Mouse (Mus musculus) liver, postnatal 0 days (tissue): ENCODE data around the gene Wdhd1.

Experiments used
- CTCF ChIP-seq: sonication (generic); IDR thresholded peaks from 2 replicates; pipeline ENCODE4 v1.5.1; 2016; ENCODE audit warnings: antibody characterized with exemption, low read depth
- EP300 ChIP-seq: IDR thresholded peaks from 2 replicates; pipeline ENCODE4 v1.6.1; 2016; ENCODE audit warnings: antibody characterized with exemption, low read depth, mild to moderate bottlenecking

DNA sequence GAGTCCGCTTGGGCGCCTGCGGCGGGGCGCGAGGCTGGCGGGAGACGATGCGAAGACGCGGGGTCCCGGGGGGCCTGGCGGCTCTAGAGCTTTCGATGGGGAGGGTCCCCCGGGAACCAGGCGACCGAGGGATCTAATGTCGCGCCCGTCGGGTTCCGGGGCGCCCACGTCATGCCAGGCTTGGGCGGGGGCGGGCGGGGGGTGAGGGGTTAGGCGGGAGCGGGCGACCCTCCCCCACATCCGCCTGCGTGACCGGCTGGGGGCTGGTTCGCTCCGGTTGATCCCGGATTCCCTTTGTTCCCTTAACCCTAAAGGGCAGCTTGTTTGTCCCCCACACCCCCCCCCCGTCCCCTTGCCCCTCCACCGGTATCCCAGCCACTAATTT, 21.7 kb upstream of the Wdhd1 start:
- TF ChIP-seq CTCF (no peak), EP300 (no peak)
